Mouse (Mus musculus) limb, embryonic 10.5 days (tissue): ENCODE results near the gene Clk2. TPM values are rescaled to one million over a fixed set of nuclear protein-coding genes. Genes with fewer than 3 reads are reported as not detected.
A peak's percentile ranks its signal among the peaks of the same experiment; 100 is the strongest.

Source experiments
- DNase-seq: peaks from one replicate; pipeline ENCODE4 v3.0.0-alpha.2; 2017; ENCODE audit warnings: low spot score
- H3K27ac ChIP-seq: fragments of 300-500 bp; sonication (generic); 2 replicates; pipeline ENCODE4 v1.5.1; 2016; ENCODE audit warnings: mild to moderate bottlenecking
- H3K27me3 ChIP-seq: fragments of 300-500 bp; sonication (generic); 2 replicates; pipeline ENCODE4 v1.6.1; 2016; ENCODE audit warnings: low read depth, mild to moderate bottlenecking; ENCODE audit not compliant: poor library complexity, severe bottlenecking
- H3K36me3 ChIP-seq: fragments of 300-500 bp; sonication (generic); 2 replicates; pipeline ENCODE4 v1.6.1; 2016; ENCODE audit warnings: mild to moderate bottlenecking, moderate library complexity
- H3K4me1 ChIP-seq: fragments of 300-500 bp; sonication (generic); 2 replicates; pipeline ENCODE4 v1.6.1; 2016
- H3K4me3 ChIP-seq: fragments of 300-500 bp; sonication (generic); 2 replicates; pipeline ENCODE4 v1.5.1; 2016; ENCODE audit warnings: mild to moderate bottlenecking, moderate library complexity
- H3K9me3 ChIP-seq: fragments of 300-500 bp; sonication (generic); replicated peaks from 2 replicates; pipeline ENCODE4 v1.6.1; 2016; ENCODE audit warnings: mild to moderate bottlenecking
- WGBS: fragments of 180-500 bp; shearing (Covaris S2); methylation state at CpG from one replicate; pipeline ENCODE4 v1.1.7; 2016; 5-methylcytosine and 5-hydroxymethylcytosine counted together
- polyA plus RNA-seq: library from polyadenylated mRNA; unstranded; fragments of >200 nt; fragmentation: Nextera tagmentation; extraction: Ambion mirVana; gene quantifications from 2 replicates; pipeline ENCODE4 v1.2.1, GENCODE M21; 2016

Gene Clk2
- polyA plus RNA-seq = 40.1 and 44.8 TPM in 2 replicates

DNA sequence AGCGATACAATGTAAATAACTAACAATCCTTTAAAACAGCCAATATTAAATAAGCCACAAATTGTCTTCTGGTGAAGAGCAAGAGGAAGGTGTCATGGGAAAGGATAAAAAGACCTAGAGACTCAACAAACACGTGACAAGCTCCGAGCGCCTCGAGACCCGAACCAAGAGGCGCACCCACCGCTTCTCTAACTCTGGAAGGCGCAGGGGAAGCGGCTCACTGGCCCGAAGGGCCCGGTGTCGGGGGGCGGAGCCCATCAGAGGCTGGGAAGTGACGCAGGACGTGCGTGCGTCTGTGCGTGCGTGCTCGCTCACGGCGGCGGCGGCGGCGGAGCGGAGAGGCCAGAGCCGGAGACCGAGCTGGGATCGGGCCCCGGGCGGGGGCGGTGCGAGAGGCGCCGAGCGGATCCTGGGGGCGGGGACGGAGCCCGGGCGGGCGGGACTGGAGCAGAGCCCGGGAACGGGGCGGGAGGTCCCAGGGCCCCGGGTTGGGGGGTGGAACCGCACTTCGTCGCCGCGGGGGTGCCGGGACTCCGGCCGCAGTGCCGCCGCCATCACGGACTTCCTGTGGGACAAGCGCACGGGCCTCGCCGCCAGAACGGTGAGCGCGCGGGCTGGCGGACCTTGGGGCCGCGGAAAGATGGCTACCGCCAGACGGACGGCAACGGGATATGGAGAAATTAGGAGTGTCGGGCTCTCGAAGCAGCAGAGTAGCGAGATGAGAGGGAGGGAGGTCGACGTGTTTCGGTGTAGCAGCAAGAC, at the start of gene Clk2:
Gene Clk2 (plus strand): TSS at position 290 of the 762 bp plus-strand sequence.
- Histone ChIP-seq H3K4me1 (peaks cover 32% of the 10 kb centered on the region), H3K27ac (peak within 1 kb of the TSS; percentile 99), H3K4me3 (peak within 1 kb of the TSS; percentile 93), H3K36me3 (peaks cover 41% of the 10 kb centered on the region), H3K27me3 (peaks cover 2% of the 10 kb centered on the region), H3K9me3 (no peaks in the 10 kb centered on the region)
- DNase-seq = peak; percentile 98
- 1% methylated on average over 66 of the region's 79 CpGs for WGBS

DNA sequence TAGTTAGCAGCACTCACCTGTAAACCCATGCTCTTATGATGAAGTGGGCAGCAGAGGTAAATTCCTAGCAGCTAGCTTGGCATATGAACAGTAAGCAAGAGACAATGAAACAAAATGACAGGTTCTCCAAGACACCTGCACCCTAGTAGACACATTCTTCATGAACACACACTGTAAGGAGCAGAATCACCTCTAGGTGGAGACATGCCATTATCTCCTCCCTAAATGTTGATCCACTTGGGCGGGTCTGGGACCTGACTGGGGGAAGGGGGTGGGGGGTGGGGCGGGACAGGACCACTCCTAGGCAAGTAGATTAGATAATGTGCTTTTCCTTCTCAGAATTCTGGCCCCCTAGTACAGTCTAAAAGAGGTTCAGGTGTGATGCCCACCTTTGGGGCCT, 49.1 kb upstream of the Clk2 start:
- H3K4me1 ChIP-seq = no peaks in the 10 kb centered on the region
- H3K27me3 ChIP-seq = no peaks in the 10 kb centered on the region
- H3K4me3 ChIP-seq = no peak overlapping the region
- no peak for DNase-seq
- no peak overlapping the region for H3K27ac ChIP-seq
- no peaks in the 10 kb centered on the region for H3K36me3 ChIP-seq
- H3K9me3 ChIP-seq = no peaks in the 10 kb centered on the region
- 9% methylated on average over 2 of the region's 2 CpGs for WGBS

DNA sequence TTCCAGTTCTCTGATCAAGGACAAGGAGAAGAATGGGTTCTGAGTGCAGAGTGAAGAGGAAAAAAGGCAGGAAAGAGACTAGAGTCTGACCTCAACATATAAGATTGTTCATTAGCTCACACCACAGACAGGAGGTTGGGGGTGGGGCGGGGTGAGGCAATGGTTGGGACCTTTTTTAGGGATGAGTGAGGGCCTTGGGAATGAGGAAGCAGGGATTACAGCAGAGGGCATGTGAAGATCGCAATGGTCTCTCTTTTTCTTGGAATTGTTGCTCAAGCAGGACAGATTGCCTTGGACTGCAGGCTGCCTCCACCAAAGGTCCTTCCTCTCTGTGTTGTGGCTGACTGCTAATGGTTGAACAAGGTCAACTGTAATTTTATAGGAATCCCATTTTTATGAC, 41.3 kb upstream of the Clk2 start:
- Histone ChIP-seq H3K4me1 (no peaks in the 10 kb centered on the region), H3K27me3 (no peaks in the 10 kb centered on the region), H3K27ac (no peak overlapping the region), H3K4me3 (no peak overlapping the region), H3K9me3 (no peaks in the 10 kb centered on the region), H3K36me3 (no peaks in the 10 kb centered on the region)
- 67% methylated on average over 2 of the region's 2 CpGs for WGBS
- no peak for DNase-seq

DNA sequence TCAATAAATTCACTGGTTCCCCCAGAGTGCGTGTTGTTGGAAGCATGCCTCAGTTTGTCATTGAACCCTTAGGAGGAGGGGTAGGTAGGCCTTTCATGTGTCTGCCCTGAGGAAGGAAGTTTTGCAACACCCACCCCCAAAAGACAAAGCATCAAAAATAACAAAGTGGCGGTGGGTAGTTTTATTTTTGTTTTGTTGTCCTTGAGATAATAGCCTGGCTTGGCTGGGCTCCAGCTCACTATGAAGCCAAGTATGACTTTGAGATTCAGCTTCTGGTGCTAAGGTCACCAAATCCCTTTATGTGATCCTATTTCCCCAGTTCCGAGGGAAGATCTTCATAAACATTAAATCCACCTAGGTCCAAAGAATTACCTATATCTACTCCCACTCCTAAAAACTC, 40.4 kb upstream of the Clk2 start:
- Histone ChIP-seq H3K27me3 (no peaks in the 10 kb centered on the region), H3K27ac (no peak overlapping the region), H3K36me3 (no peaks in the 10 kb centered on the region), H3K4me3 (no peak overlapping the region), H3K4me1 (peaks cover 4% of the 10 kb centered on the region; the same call in 1 of the 2 replicates), H3K9me3 (no peaks in the 10 kb centered on the region)
- WGBS = 89% methylated on average over 3 of the region's 3 CpGs
- DNase-seq = no peak

DNA sequence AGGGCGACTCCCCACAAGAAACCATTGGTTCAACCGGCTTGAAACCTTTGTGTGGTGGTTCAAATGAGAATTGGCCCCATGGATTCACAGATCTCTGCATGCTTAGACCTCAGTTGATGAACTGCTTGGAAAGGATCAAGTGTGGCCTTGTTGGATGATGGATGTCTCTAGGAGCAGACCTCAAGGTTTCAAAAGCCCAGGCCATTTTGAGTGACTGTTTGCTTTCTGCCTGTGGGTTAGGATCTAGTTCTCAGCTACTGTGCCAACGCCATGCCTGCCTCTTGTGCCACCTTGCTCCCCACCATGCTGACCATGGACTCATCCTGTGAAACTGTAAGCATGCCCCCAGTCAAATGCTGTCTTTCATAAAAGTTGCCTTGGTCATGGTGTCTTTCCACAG, 38.6 kb upstream of the Clk2 start:
- Histone ChIP-seq H3K27ac (no peak overlapping the region), H3K27me3 (no peaks in the 10 kb centered on the region), H3K4me3 (no peak overlapping the region), H3K36me3 (no peaks in the 10 kb centered on the region), H3K9me3 (no peaks in the 10 kb centered on the region), H3K4me1 (peaks cover 4% of the 10 kb centered on the region; the same call in 1 of the 2 replicates)
- no peak for DNase-seq
- 92% methylated on average over 3 of the region's 3 CpGs for WGBS

DNA sequence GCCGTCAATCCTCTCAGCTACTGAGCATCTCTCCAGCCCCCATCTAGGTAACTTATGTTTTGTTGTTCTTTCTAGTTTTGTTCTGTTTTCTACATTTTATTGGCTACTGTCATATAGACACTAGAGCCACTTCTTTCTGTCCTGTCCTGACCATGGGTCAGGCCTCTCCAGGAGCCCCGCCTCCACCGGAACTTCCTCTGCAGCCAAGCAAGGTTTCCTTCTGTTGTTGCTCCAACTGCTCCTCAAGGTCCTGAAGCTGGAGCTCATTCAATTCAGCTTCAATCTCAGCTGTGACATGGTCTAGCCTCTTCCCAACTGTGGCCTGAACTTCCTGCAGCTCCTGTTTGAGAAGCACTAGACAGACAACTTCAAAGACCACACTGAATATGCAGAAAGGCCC, 34.7 kb upstream of the Clk2 start:
- peaks cover 18% of the 10 kb centered on the region for H3K4me1 ChIP-seq
- no peaks in the 10 kb centered on the region for H3K36me3 ChIP-seq
- DNase-seq = no peak
- no peak overlapping the region for H3K4me3 ChIP-seq
- H3K27ac ChIP-seq = no peak overlapping the region
- H3K9me3 ChIP-seq = no peaks in the 10 kb centered on the region
- 88% methylated on average over 3 of the region's 3 CpGs for WGBS
- peaks cover 30% of the 10 kb centered on the region for H3K27me3 ChIP-seq

DNA sequence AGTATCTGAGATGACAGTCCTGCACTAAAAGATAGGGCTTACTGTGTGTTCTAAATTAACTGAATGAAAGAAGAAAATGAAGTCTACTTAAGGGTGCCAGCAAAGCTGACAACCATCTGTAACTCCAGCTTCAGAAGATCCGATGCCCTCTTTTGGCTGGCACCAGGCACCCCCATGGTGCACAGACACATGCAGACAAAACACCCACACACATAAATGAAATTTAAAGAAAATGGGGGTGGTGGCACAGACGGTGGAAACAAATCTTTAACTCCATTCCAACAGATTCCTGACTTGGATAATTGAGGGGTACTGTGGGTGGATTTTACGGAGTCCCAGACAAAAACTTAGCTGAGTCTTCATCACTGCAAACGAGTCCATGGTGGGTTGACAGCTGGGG, 32.8 kb upstream of the Clk2 start:
- Histone ChIP-seq H3K36me3 (no peaks in the 10 kb centered on the region), H3K4me1 (peaks cover 22% of the 10 kb centered on the region), H3K27me3 (peaks cover 38% of the 10 kb centered on the region), H3K9me3 (no peaks in the 10 kb centered on the region), H3K4me3 (peak overlapping the region; percentile 42), H3K27ac (peak overlapping the region; percentile 42; the same call in 1 of the 2 replicates)
- WGBS = 63% methylated on average over 4 of the region's 4 CpGs
- DNase-seq = no peak

DNA sequence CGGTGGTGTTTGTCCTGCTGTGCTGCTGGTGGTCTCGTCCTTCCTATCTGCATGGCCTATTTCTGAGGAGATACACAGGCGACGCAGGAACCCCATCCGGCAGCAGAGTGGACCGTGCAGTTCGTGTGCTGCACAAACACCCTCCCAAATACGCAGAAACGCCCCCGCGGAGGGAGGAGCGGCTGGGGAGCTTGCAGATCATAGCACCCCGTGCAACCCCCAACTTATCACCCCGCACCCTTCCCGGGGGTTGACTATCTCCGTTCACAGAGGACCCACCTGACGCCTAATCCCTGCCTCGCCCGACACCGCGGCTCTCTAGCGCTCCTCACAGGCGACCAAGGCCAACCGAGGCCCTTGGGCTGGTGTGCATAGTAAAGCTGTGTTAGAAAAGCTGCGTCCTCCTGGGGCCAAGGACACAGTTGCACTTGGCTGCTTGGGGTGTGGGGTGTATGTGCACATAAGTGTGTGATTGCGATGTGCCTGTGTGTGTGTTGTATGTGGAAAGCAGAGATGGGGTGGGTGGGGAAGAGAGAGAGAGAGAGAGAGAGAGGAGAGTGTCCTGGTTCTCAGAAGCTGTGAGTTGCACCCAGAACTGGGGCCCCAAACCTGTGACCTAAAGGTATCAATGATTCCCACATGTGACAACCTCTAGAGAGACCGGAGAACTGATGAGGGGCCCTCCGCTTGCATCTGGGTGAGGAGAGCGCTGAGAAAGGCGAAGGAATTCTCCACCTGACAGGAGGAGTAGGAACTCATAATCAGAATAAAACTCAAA, 32.1 kb upstream of the Clk2 start:
- Histone ChIP-seq H3K4me3 (peak overlapping the region; percentile 42), H3K4me1 (peaks cover 22% of the 10 kb centered on the region), H3K36me3 (no peaks in the 10 kb centered on the region), H3K9me3 (no peaks in the 10 kb centered on the region), H3K27me3 (peaks cover 38% of the 10 kb centered on the region), H3K27ac (peak overlapping the region; percentile 42; the same call in 1 of the 2 replicates)
- WGBS = 16% methylated on average over 30 of the region's 30 CpGs
- DNase-seq = peak; percentile 57

DNA sequence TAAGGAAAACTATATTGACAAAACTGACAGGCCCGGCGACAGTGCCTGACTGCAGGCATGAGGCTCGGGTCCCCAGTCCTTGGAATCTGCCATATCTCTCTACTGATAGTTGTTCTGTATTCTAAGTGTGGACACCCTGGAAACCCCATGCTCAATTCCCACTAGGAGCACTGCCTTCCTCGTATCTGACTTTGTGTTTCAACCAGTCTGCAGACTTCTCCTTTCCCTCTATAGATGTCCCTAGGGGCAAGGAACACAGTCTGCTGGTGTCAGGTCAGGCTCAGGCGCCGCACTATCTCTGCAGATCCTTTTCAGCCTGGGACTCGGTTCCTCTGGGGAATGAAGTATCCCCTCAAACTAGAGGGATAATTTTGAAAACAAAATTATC, 31.5 kb upstream of the Clk2 start:
- no peak overlapping the region for H3K4me3 ChIP-seq
- WGBS = 83% methylated on average over 7 of the region's 7 CpGs
- H3K27ac ChIP-seq = no peak overlapping the region
- no peak for DNase-seq
- H3K36me3 ChIP-seq = no peaks in the 10 kb centered on the region
- H3K27me3 ChIP-seq = peaks cover 38% of the 10 kb centered on the region
- peaks cover 22% of the 10 kb centered on the region for H3K4me1 ChIP-seq
- no peaks in the 10 kb centered on the region for H3K9me3 ChIP-seq

DNA sequence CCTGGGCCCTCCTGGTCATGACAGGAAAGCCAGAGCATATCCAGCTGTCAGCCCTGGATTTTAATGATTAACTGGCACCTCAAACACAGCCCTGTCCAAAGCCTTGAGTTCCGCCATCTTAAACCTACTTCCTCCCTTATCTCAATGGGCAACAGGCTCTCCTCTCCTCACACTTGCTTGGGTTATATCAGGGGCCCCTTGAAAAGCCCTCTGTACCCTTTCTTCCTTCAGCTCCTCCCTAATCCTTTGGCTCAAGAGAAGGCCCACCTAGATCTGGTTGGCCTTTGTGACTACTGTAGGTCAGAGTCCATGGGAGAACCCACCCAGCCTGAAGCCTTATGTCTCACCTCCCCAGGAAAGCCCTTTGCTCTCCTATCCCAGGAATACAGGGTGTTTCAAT, 30.8 kb upstream of the Clk2 start:
- Histone ChIP-seq H3K4me1 (peaks cover 21% of the 10 kb centered on the region), H3K36me3 (no peaks in the 10 kb centered on the region), H3K9me3 (no peaks in the 10 kb centered on the region), H3K27ac (no peak overlapping the region), H3K4me3 (no peak overlapping the region), H3K27me3 (peaks cover 38% of the 10 kb centered on the region)
- 81% methylated on average over 1 of the region's 1 CpGs for WGBS
- DNase-seq = no peak

DNA sequence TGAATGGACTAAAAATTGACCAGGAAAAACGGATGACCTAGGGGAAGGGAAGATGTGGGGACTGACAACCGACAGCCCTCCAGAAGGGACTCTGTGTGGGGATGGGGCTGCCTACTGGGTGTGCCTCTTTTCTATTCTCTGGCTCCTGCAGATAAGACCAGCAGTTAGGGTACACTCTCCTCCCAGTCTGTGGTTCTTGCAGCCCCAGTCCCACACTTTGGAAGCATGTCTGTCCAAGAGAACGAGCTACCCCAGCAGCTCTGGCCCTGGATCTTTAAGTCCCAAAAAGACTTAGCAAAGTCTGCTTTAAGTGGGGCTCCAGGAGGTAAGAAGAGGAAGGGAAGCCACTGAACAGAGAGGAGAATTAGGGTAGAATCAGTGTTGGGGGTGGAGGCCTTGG, 28.6 kb upstream of the Clk2 start, which contains the start of gene Pklr:
Gene Pklr (plus strand): TSS at position 185 of the 400 bp plus-strand sequence.
- 64% methylated on average over 3 of the region's 3 CpGs for WGBS
- Histone ChIP-seq H3K4me3 (peak within 1 kb of the TSS; percentile 11), H3K9me3 (no peaks in the 10 kb centered on the region)

DNA sequence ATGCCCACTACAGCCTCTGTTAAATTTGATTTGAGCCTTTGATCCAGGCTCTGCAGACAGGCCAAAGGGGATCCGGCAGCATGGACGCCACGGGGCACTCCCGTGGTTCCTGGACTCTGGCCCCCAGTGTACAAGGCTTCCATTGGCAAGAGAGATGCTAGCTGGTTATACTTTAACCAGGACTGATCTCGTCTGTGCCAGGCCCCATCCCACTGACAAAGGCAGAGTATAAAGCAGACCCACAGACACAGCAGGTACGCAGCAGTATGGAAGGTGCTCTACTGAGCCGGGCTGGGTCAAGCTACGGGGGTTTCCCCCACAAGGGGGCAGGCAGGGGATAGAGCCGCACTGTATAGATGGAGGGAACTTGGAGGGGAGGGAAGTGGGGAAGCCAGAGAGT, 28.2 kb upstream of the Clk2 start:
- H3K27me3 ChIP-seq = peaks cover 40% of the 10 kb centered on the region
- H3K4me3 ChIP-seq = peak overlapping the region; percentile 6; the same call in 1 of the 2 replicates
- no peaks in the 10 kb centered on the region for H3K9me3 ChIP-seq
- peak overlapping the region; percentile 39; the same call in 1 of the 2 replicates for H3K27ac ChIP-seq
- WGBS = 38% methylated on average over 9 of the region's 9 CpGs
- no peak for DNase-seq
- peaks cover 22% of the 10 kb centered on the region for H3K4me1 ChIP-seq
- H3K36me3 ChIP-seq = no peaks in the 10 kb centered on the region

More for the DNA sequence above, 28.6 kb upstream of the Clk2 start, which contains the start of gene Pklr:
- H3K27me3 ChIP-seq = peaks cover 38% of the 10 kb centered on the region
- peak within 1 kb of the TSS; percentile 39; the same call in 1 of the 2 replicates for H3K27ac ChIP-seq
- no peaks in the 10 kb centered on the region for H3K36me3 ChIP-seq
- H3K4me1 ChIP-seq = peaks cover 22% of the 10 kb centered on the region
- DNase-seq = no peak

DNA sequence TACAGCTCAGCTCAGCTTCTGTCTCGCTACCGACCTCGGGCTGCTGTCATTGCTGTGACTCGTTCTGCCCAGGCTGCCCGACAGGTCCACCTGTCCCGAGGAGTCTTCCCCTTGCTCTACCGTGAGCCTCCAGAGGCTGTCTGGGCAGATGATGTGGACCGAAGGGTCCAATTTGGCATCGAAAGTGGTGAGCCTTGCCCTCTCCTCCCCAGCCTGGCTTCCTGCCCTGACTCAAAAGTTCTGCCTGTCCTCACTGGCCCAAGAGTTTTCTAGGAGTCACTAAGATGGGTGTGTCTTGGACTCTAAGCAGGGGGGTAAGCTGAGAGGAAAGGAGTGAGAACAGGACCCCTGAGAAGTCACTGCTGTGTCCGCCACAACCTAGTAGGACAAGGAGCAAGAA, 19.8 kb upstream of the Clk2 start:
- no peak overlapping the region; the same call in 1 of the 2 replicates for H3K4me3 ChIP-seq
- H3K27me3 ChIP-seq = peaks cover 46% of the 10 kb centered on the region
- DNase-seq = no peak
- H3K4me1 ChIP-seq = peaks cover 38% of the 10 kb centered on the region
- H3K36me3 ChIP-seq = no peaks in the 10 kb centered on the region
- H3K9me3 ChIP-seq = no peaks in the 10 kb centered on the region
- no peak overlapping the region for H3K27ac ChIP-seq
- WGBS = 78% methylated on average over 10 of the region's 10 CpGs
